Mouse (Mus musculus) B cell, adult (primary cell): ENCODE results near the gene Nufip1. TPM values are rescaled to one million over a fixed set of nuclear protein-coding genes. Genes with fewer than 3 reads are reported as not detected.

ENCODE experiments used
- total RNA-seq: library from RNA; stranded (reverse); gene quantifications from 4 replicates; pipeline ENCODE4 v1.2.4, GENCODE M21; 2023; ENCODE audit not compliant: inconsistent age

Gene Nufip1
- total RNA-seq = 15.6 to 17.8 TPM (median 16.6 TPM) in 4 replicates

GRCm38 (mm10) chr14:76110396-76111221 is at the start of gene Nufip1, which contains the start of gene Gpalpp1:
Gene Nufip1 (plus strand): TSS chr14:76110891.
Gene Gpalpp1 (minus strand): TSS chr14:76110760.

Other genes with a start within 250 kb of the Nufip1 start
- not detected in 4 replicates for gene Kctd4, start 155.9 kb upstream of the Nufip1 start, total RNA-seq
- gene Gtf2f2, start 100.0 kb upstream of the Nufip1 start, total RNA-seq = 25.6 to 29.4 TPM (median 28.2 TPM) in 4 replicates
- 19.0 to 21.3 TPM (median 19.7 TPM) in 4 replicates for gene Gpalpp1, start 131 bp upstream of the Nufip1 start, total RNA-seq